Mouse (Mus musculus) left cerebral cortex, postnatal 25 days (tissue): ENCODE data around the gene Yars. TPM values are rescaled to one million over a fixed set of nuclear protein-coding genes. Genes with fewer than 3 reads are reported as not detected.

Source experiments
- DNase-seq, 2 experiments: peaks; one replicate each; pipeline ENCODE4 v3.0.0; 2022; ENCODE audit warnings: low spot score in 2 of 2, mixed read lengths in 1 of 2
- intact Hi-C: fragments of 180-260 bp; cut with DNase I; formaldehyde crosslinking; loops from one replicate; pipeline ENCODE4 v1.15.1; 2025
- total RNA-seq, 2 experiments: library from RNA; stranded (reverse); gene quantifications; 2 replicates each; pipeline ENCODE4 v1.2.3; 2021

The Yars gene
- total RNA-seq, 2 experiments from 2014 or later = 85.3 to 96.2 TPM

DNA sequence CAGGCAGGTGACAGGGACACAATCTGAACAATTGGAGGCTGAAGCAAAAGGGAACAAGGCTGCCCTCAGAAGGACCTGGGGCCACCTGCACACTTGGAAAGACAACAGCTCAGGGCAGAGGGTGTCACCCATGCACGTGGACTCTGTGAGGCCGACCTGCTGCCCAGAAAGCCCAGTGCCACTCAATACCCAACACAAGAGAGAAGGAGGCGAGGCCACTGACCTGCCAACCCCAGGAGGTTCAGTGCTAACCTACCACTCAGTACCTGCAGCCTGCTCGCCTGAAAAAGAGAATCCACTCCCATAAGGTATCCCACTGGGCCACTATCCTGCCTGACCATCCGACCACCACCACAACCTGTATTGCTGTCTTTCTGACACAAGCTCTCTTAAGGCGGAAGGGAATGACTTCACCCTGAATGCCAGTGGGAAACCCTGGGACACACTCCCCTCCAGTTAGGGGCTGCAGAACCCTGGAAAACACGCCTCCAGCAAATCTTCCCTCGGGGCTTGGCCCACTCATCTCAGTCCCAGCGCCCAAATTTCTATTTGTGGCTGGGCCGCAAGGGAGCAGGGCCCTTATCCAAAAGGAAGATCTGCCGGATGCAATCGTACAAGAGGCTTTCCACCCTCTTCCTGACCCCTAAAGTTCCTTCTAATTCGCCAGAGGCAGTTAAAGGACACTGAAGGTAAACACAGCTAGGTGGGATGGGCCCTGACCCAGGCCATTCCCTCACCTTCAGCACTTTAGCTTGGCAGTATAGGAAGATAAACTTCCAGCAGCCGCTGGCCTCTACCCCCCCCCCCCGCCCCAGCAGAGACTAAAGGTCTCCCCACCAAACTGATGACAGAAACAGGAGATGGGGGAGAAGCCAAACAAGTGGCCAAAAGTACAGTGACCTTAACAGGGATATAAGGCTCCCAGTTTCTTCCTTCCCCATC, 57.1 kb downstream of the Yars start:
- intact Hi-C loops = no loop called here
- DNase-seq = no peak

DNA sequence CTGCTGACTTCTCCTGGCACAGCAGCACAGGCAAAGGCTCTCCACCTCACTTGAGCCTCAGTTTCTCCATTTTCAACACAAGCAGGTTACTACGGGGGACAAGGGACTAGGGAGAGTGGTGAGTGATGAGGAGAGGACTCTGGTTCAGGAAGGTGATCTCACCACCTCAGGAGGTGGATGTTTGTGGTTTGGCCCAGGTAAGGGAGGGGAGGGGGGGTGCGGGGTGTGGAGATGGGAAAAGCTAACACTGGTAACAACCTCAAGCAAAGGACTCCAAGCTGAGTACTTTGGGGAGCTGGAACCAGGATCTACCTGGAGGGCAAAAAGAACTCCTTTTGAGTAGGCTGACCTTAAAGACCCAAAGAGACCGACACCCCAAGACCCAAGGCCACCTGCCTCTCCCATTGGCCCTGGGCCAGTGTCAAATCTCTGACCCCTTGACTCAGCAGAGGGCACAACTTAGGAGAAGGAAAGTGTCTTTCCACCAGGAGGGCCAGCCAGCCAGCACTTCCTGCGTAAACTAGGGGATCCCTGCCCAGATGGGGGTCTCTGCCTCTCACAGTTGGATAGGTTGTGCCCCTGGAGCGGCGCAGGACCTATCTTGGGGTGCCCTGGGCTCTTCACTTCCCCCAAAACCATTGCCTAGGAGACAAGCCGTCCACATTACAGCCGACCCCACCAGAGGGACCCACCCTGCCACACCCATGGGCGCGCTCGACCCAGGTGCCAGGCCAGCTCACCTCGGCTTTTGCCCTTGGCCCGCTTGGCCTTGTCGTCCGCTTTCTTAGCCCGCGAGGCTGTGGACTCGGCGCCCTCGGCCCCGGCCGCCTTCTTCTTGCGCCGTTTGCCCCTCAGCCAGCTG, 58.1 kb downstream of the Yars start:
- intact Hi-C loops = no loop called here
- no peak for DNase-seq

DNA sequence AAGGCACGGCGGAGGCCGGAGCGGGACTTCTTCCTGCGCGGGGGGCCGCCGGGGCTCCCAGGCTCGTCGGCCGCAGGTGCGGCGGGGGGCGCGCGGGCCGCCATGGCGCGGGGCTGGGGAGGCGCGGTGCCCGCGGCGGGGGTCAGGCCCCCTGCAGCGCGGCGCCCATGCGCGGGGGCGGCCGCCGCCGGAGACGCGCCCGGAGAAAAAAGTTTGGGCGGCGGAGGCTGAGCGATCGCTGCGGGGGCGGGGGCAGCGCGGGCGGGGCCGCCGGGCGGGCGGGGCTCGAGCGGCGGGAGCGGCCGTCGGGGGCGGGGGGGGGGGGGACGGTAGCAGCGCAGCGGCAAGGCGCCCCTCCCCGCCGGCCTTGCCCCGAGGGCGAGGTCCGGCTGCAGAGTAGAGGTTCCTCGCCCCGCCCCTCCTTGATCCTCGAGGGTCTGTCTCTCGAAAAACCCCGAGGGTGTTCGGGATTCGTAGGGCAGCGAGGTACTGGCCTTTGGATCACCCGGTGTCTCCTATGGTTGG, 58.7 kb downstream of the Yars start:
- DNase-seq = no peak
- intact Hi-C loops = no loop called here

DNA sequence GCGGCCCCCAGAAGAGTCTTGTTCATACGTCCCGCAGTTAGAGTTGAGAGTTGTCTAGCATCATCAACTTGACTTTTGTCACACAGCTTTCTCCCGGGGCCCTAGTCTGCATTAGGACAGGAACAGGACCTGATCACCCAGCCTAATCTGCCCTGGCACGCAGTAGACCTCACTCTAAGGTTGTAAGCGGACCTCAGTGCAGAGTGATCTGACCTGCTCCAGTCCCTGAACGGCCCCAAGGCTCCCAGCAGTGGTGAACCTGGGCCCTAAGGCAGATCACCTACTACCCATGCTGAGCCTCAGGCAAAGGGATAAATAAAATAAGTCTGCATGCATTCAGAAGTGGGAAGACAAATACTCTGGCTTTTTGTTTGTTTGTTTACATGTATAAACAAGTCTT, 59.7 kb downstream of the Yars start:
- no peak for DNase-seq
- intact Hi-C loops = no loop called here

DNA sequence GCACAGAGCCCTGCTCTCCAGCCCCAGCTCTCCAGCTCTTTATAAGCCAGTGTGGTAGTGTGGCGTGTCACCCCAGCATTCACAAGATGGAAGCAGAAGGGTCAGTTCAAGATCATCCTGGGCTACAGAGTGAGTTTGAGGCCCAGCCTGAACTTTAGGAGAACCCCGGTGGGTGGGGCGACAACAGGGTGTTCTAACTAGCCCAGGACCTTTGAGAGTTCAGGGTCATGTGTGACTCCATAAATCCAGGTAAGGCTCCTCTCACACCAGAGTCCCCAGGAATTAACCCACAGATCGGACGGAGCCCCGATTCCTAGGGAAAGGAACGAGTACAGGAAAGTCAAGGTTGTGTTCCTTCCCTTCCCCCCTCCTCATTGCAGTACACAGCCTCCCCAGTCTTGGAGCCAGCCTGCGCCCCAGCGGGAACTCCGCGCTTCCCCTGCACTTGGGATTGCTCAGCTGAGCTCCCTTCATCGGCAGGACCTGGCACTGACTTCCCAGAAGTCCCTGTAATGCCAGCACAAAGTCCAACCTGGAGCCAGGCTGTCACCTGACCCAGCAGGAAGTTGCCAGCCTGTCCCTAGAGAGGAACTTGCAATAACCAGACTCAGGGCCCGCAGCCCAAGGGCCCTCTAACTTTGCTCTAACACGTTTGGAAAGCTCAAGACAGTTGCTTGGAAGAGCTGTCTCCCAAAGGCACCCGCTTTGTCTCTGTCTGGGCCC, 61.4 kb downstream of the Yars start:
- DNase-seq = no peak
- intact Hi-C loops = no loop called here

DNA sequence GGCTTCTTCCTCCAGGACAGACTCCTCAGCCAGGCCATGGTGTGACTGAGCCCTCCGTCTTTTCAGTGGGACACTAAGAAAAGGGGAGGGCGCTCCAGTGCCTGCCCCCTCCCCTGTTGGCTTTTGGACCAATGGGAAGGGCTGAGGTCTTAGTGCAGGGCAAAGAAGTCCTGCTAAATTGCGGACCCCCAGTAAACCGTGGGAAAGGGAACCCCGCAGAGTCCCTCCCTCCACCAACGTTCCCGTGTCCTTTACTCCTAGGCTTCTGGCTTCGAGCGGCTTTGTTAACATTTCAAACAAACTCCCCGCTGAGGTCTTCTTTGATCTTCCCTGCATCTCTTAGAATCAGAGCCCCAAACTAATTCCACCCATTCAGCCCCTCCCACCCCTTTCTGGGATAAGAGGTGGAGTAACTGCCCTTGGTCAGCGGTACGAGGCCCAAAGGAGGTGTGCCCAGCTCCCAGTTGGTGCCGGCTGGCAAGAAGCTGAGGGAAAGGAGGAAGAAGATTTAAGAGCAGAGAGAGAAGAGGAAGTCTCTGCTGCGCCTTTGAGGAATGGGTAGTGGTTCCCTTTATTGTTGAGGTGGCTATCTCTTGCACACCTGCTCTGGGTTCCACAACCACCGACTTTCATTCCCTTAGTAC, 62.0 kb downstream of the Yars start:
- intact Hi-C loops = no loop called here
- DNase-seq = no peak

DNA sequence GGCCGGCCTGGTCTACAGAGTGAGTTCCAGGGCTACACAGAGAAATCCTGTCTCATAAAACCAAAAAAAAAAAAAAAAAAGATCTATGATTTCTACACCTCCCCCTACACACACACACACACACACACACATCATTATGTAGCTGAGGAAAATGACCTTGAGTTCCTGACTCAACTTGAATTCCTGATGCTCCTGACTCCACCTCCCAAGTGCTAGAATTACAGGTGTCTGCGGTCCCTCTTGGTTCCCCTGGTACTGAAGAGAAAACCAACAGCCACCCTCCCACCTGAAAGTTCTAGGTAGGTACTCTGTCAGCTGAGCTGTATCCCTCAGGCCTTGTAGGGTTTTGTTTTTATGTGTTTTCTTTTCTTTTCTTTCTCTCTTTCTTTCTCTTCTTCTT, 62.9 kb downstream of the Yars start:
- intact Hi-C loops = no loop called here

DNA sequence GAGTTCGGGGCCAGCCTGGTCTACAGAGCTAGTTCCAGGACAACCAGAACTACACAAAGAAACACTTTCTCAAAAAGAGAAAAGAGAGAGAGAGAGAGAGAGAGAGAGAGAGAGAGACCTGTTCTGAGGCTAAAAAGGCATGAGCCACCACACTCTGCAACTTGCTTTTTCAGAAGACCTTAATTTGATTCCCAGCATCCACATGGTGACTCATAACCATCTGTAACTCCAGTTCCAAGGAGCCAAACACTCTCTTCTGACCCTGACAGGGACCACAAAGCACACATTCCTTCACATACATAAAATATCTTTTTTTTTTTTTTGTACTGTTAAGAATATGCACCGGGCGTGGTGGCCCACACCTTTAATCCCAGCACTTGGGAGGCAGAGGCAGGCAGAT, 65.0 kb downstream of the Yars start:
- DNase-seq = no peak
- intact Hi-C loops = no loop called here

More for the DNA sequence above, 62.9 kb downstream of the Yars start:
- no peak for DNase-seq

DNA sequence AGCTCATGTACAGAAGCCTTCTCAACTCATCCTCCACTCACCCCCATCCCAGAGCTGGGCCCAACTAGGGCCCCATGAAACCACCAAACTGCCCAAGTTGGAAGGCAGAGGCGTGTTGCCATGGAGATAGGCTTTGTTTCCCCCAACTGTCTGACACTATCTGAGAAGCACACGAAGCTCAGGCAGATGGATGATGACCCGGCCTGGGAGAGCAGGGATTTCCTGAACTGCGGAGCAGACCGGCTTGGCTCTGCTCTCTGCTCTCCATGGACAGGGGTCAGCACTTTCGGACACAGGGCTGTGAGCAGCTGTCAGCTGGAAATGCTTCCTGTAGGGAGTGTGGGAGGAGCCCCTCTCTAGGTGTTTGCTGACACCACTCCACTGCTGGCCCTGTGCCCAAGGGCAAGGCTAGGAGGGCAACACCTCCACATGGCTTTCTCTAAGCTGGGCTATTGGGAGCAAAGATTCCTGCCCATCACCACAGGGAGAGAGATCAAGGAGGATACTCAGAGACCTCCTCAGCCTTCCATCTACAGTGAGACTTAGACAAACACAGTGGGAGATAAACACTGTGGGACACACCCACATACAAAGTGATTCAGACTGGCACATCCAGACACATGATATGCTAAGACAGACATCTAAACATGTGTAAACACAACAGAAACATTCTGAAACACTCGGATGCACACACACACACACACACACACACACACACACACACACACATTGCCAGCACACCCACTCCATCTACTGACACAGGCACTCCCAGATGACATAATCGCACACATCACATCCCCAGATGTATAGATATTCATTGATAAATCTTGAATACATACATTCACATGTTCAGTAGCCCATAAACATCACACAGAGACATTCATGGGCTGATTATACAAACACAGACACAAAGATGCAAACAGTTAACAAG, 67.2 kb downstream of the Yars start:
- peak in 1 of 2 experiments; percentile 51 for DNase-seq
- intact Hi-C loops = no loop called here

DNA sequence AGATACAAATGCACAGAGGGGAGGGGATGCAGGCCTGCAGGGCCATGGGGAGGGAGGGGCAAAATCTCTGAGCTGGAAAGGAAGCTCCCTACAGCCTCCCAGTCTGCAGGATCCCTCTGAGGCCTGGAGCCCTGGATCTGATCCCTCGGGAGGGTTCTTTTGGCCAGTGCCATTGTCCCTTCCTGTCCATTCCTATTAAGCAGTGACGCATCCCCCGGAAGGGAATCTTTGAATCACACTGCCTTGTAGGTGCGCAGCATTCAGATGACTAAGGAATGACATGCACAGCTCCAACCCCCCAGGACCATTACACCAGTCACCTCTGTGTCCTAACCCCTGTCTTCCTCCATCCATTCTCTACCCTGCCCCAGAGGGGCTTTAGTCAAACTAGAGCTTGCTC, 69.5 kb downstream of the Yars start:
- intact Hi-C loops = no loop called here
- no peak for DNase-seq

DNA sequence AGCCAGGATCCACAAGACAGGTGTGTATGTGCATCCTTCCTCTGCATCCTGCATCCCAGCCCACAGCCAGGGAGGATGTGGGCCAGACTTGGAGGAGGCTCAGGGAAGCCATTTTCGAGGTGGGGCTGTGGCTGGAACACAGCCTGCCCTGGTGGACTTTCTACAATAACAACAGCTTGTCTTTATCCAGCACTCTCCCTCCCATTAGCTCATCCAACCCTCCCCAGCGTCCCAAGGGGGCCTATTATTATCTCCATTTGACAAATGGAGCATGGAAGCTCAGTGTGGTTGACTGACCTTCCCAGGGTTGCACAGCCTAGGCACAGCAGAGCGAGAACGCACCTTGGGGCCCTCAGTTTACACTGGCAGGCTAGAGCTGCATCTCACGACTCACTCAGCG, 71.1 kb downstream of the Yars start:
- no peak for DNase-seq
- intact Hi-C loops = no loop called here

DNA sequence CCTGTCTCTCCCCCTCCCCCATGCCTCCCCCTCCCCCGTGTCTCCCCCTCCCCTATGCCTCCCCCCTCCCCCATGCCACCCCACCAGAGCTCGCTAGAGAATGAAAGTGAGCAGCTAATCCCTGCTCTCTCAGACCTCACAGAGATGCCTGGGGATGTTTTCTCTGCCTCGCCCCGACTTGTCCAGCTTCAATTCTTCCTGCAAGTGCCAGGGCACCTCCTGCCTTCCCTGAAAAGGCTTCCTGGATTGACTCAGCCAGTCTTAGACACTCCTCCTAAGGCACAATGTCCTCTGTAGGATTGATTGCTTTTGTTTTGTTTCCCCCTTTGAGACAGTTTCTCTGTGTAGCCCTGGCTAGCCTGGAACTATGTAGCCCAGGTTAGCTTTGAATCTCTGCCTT, 71.6 kb downstream of the Yars start, which contains the start of gene C77080:
Gene C77080 (minus strand): TSS at position 209 of the 400 bp plus-strand sequence.
- no peak for DNase-seq
- intact Hi-C loops = no loop called here

DNA sequence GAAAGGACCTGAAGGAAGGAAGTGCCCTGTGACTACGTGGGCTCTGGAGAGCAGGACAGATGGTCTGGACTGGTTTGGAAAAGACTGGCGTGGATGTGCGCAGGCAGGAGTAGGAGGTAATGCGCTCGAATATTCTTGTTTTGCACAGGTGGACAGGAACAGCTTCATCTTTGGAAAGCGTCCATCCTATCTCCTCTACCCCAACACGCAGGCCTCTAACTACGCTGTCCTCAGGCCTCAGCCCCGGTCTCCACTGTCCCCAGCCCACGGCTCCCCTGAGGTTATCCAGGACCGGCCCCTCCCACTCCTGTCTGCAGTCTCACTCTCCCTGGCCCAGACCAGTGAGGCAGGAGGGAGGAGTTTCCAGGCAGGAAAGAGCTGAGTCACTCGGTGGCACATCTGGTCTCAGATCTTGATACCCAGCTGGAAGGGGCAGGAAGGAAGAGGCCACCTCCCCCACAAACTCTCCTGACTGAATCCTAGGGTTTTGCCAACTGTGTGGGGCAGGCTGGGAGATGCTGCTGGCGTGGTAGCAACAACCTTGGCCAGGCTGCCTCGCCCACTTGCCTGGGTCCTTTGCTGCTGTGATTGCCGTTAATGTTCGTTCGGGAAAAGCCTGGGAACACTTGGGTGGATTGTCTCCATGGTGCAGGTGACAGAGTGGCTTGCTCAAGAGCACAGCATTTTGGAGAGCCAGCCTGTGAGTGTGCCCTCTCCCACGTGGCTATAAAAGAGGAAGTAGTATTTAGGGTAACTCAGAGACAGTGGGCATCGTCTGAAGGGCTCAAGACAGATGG, 73.9 kb downstream of the Yars start:
- intact Hi-C loops = loop anchor here (2.0 kb wide), 1 partner anchor 25 kb away; no protein-coding TSS in a partner anchor
- DNase-seq = peak; percentile 59 to 83

DNA sequence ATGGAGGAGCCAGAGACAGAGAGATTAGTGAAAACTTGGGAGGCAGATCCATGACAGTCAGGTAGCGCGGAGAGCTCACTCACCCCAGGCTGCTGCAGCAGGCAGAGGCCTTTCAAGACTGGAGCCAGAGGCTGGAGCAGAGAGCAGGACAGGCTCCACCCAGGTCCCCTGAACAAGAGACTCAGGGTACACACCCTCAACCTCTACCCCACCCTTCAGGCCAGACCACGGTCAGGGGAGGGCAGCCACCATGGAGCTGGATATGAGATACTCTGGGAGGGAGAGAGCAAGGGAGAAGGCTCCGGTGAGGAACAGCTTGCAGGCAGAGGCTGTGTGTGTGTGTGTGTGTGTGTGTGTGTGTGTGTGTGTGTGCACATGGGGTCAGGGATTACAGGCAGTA, 76.6 kb downstream of the Yars start:
- DNase-seq = no peak
- intact Hi-C loops = no loop called here

DNA sequence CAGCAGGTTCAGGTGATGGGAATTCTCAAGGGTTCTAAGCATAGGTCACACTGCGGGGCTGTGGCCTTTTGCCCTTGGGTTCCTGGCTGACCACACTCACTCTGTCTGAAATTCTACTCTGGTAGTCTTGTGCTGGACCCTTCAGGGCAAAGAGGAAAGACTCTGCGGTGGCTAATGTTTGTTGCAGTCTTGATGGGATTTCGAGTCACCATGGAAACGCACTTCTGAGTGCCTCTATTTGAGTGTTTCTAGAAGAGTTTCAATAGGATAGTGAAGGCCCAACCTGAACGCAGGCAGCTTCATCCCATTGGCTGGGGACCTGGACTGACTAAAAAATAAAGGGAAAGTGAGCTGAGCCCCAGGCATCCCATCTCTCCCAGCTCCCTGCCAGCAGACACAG, 77.3 kb downstream of the Yars start:
- intact Hi-C loops = no loop called here

DNA sequence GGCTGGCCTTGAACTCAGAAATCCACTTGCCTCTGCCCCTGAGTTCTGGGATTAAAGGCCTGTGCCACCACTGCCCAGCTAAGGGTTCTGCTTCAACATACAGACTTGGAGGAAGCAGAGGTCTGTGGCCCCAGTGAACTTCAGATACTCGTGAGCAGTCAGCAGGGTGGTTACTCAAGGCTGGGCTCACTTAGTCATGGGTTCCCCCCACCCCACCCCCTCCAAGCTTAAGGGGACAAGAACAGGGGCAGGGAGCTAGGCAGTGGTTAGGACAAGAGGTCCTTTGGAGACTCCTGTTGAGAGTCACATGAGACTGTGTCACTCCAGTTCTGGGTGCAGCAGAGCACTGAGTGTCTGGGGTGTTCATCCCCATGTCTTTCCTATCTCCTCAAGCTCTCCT, 79.1 kb downstream of the Yars start:
- no peak for DNase-seq
- intact Hi-C loops = no loop called here

More for the DNA sequence above, 77.3 kb downstream of the Yars start:
- no peak for DNase-seq
